Mouse (Mus musculus) right cerebral cortex, postnatal 36 days (tissue): ENCODE measurements around the gene Gm44579.

Experiments
- DNase-seq, 2 experiments: peaks; one replicate each; pipeline ENCODE4 v3.0.0; 2022; ENCODE audit warnings: low spot score in 2 of 2, mixed read lengths in 1 of 2

The Gm44579 gene

GRCm38 (mm10) chr15:98168622-98169004 is 52.2 kb downstream of the Gm44579 start:
- no peak for DNase-seq

GRCm38 (mm10) chr15:98167645-98168621 is 52.8 kb downstream of the Gm44579 start:
- DNase-seq, result peak; percentile 87 to 90

- DNase-seq, result no peak
Measured at GRCm38 (mm10) chr15:98166963-98167644, 53.7 kb downstream of the Gm44579 start, which contains the start of gene Ccdc184. Gene Ccdc184 (plus strand): TSS chr15:98167158.

- DNase-seq, result no peak
Measured at GRCm38 (mm10) chr15:98165525-98165924, 55.3 kb downstream of the Gm44579 start, which contains the start of gene Asb8. Gene Asb8 (minus strand): TSS chr15:98165625.

GRCm38 (mm10) chr15:98162561-98162960 is 58.2 kb downstream of the Gm44579 start:
- no peak for DNase-seq

GRCm38 (mm10) chr15:98161026-98161805 is 59.6 kb downstream of the Gm44579 start:
- no peak for DNase-seq

GRCm38 (mm10) chr15:98157253-98157652 is 63.5 kb downstream of the Gm44579 start:
- DNase-seq, result no peak

GRCm38 (mm10) chr15:98155944-98156343 is 64.8 kb downstream of the Gm44579 start:
- no peak for DNase-seq

- DNase-seq, result no peak
Measured at GRCm38 (mm10) chr15:98155272-98155671, 65.5 kb downstream of the Gm44579 start.

GRCm38 (mm10) chr15:98154631-98155030 is 66.1 kb downstream of the Gm44579 start:
- no peak for DNase-seq

- DNase-seq, result no peak
Measured at GRCm38 (mm10) chr15:98154146-98154545, 66.6 kb downstream of the Gm44579 start.

GRCm38 (mm10) chr15:98153625-98154024 is 67.2 kb downstream of the Gm44579 start:
- DNase-seq, result no peak

GRCm38 (mm10) chr15:98152916-98153315 is 67.9 kb downstream of the Gm44579 start:
- DNase-seq, result no peak

GRCm38 (mm10) chr15:98149166-98149602 is 71.6 kb downstream of the Gm44579 start:
- DNase-seq, result no peak

GRCm38 (mm10) chr15:98148356-98148755 is 72.4 kb downstream of the Gm44579 start:
- no peak for DNase-seq

GRCm38 (mm10) chr15:98145559-98146181 is 75.1 kb downstream of the Gm44579 start:
- DNase-seq, result peak; percentile 93 to 95

- no peak for DNase-seq
Measured at GRCm38 (mm10) chr15:98144861-98145507, 75.8 kb downstream of the Gm44579 start.

GRCm38 (mm10) chr15:98142515-98142914 is 78.3 kb downstream of the Gm44579 start:
- DNase-seq, result no peak

GRCm38 (mm10) chr15:98140809-98141208 is 80.0 kb downstream of the Gm44579 start:
- DNase-seq, result no peak

- no peak for DNase-seq
Measured at GRCm38 (mm10) chr15:98139763-98140162, 81.0 kb downstream of the Gm44579 start.

- no peak for DNase-seq
Measured at GRCm38 (mm10) chr15:98136871-98137270, 83.9 kb downstream of the Gm44579 start.
